In genomic region chr11:78600051-78600450, GRCm38 (mm10) we compare ENCODE assay signal across 13 mouse cellular contexts. TPM values are rescaled to one million over a fixed set of nuclear protein-coding genes. Genes with fewer than 3 reads are reported as not detected.
A peak's percentile ranks its signal among the peaks of the same experiment; 100 is the strongest.
DNase-seq lines count a peak whose midpoint lies in the region; ATAC-seq and TF ChIP-seq lines count a peak whose summit lies in the region.
"Had no signal": no experiment of that assay in that cellular context is flagged by ENCODE, and none has a peak within 500 bp of the region (broad histone marks: within the 10 kb centered on the region; RNA-seq: fewer than 3 reads in every experiment).

No protein-coding gene starts in this region.

- H3K9ac ChIP-seq in liver, postnatal 0 days (replicated peaks): no peak overlapping the region
- H3K9ac ChIP-seq in hindbrain, postnatal 0 days (replicated peaks; ENCODE audit: low read length): no peak overlapping the region
- H3K9ac ChIP-seq in forebrain, embryonic 14.5 days (ENCODE audit: low read length): no peak overlapping the region
- H3K9ac ChIP-seq: lung, embryonic 15.5 days had no signal

- H3K36me3 ChIP-seq in kidney, adult 2 months (ENCODE audit: control insufficient read depth, insufficient read depth, low read length): no peaks in the 10 kb centered on the region
- no peaks in the 10 kb centered on the region for H3K36me3 ChIP-seq in liver, postnatal 0 days (replicated peaks; ENCODE audit: insufficient read depth, low read length)
- H3K36me3 ChIP-seq in hindbrain, postnatal 0 days (ENCODE audit: insufficient read depth, low read length): no peaks in the 10 kb centered on the region
- peaks cover 26% of the 10 kb centered on the region for H3K36me3 ChIP-seq in midbrain, embryonic 10.5 days
- H3K36me3 ChIP-seq in forebrain, embryonic 14.5 days (ENCODE audit: control insufficient read depth, insufficient read depth, low read length): 0 out of 2 replicates have a peak, but pooled peaks cover 3% of the 10 kb centered on the region
- H3K36me3 ChIP-seq: lung, embryonic 15.5 days had no signal

- no peak for TF ChIP-seq POLR2A in kidney, adult 2 months (IDR thresholded peaks at IDR 0.05; ENCODE audit: low read depth, low read length)

- H3K9me3 ChIP-seq in liver, postnatal 0 days (ENCODE audit: low read length): no peaks in the 10 kb centered on the region
- no peaks in the 10 kb centered on the region for H3K9me3 ChIP-seq in hindbrain, postnatal 0 days (ENCODE audit: low read length)
- no peaks in the 10 kb centered on the region for H3K9me3 ChIP-seq in midbrain, embryonic 10.5 days (replicated peaks)
- no peaks in the 10 kb centered on the region for H3K9me3 ChIP-seq in forebrain, embryonic 14.5 days (replicated peaks; ENCODE audit: control insufficient read depth, low read length)
- H3K9me3 ChIP-seq: forebrain, embryonic 10.5 days; heart, embryonic 10.5 days; lung, embryonic 15.5 days had no signal

- no peaks in the 10 kb centered on the region for H3K27me3 ChIP-seq in kidney, adult 2 months (replicated peaks; ENCODE audit: control insufficient read depth, insufficient read depth, low read length)
- H3K27me3 ChIP-seq in liver, postnatal 0 days (ENCODE audit: insufficient read depth, low read length): no peaks in the 10 kb centered on the region
- H3K27me3 ChIP-seq in hindbrain, postnatal 0 days (ENCODE audit: insufficient read depth, low read length): no peaks in the 10 kb centered on the region
- no peaks in the 10 kb centered on the region for H3K27me3 ChIP-seq in midbrain, embryonic 10.5 days (ENCODE audit: low read depth, poor library complexity, severe bottlenecking)
- no peaks in the 10 kb centered on the region for H3K27me3 ChIP-seq in forebrain, embryonic 14.5 days (replicated peaks; ENCODE audit: control insufficient read depth, insufficient read depth, low read length)
- H3K27me3 ChIP-seq: lung, embryonic 15.5 days had no signal

- H3K4me1 ChIP-seq in kidney, adult 2 months (ENCODE audit: control insufficient read depth, insufficient read depth, low read length): peaks cover 4% of the 10 kb centered on the region; the same call in 1 of the 2 replicates
- H3K4me1 ChIP-seq in liver, postnatal 0 days (ENCODE audit: insufficient read depth): no peaks in the 10 kb centered on the region
- no peaks in the 10 kb centered on the region for H3K4me1 ChIP-seq in hindbrain, postnatal 0 days (ENCODE audit: insufficient read depth, low read length)
- peaks cover 7% of the 10 kb centered on the region for H3K4me1 ChIP-seq in midbrain, embryonic 10.5 days
- no peaks in the 10 kb centered on the region for H3K4me1 ChIP-seq in forebrain, embryonic 14.5 days (ENCODE audit: control insufficient read depth, insufficient read depth, low read length)

- no peak overlapping the region for H3K4me2 ChIP-seq in liver, postnatal 0 days (ENCODE audit: low read depth, low read length)
- no peak overlapping the region for H3K4me2 ChIP-seq in hindbrain, postnatal 0 days (ENCODE audit: low read depth, low read length)
- no peak overlapping the region for H3K4me2 ChIP-seq in forebrain, embryonic 14.5 days (ENCODE audit: low read length)
- H3K4me2 ChIP-seq: lung, embryonic 15.5 days had no signal

- H3K4me3 ChIP-seq in kidney, adult 2 months (ENCODE audit: insufficient read depth, low read depth, low read length): no peak overlapping the region
- no peak overlapping the region for H3K4me3 ChIP-seq in liver, postnatal 0 days (ENCODE audit: low read depth, low read length)
- no peak overlapping the region for H3K4me3 ChIP-seq in hindbrain, postnatal 0 days (ENCODE audit: low read length)
- no peak overlapping the region for H3K4me3 ChIP-seq in midbrain, embryonic 10.5 days
- no peak overlapping the region for H3K4me3 ChIP-seq in forebrain, embryonic 14.5 days (ENCODE audit: low read depth, low read length)
- H3K4me3 ChIP-seq: forebrain, embryonic 10.5 days; heart, embryonic 10.5 days; lung, embryonic 15.5 days had no signal

- WGBS in kidney, adult 2 months: 65% methylated on average over 4 of the region's 4 CpGs
- WGBS in liver, postnatal 0 days (ENCODE audit: insufficient replicate concordance): 38% methylated on average over 4 of the region's 4 CpGs
- 77% methylated on average over 4 of the region's 4 CpGs for WGBS in hindbrain, postnatal 0 days
- 87% methylated on average over 4 of the region's 4 CpGs for WGBS in midbrain, embryonic 10.5 days
- WGBS in forebrain, embryonic 14.5 days: 86% methylated on average over 4 of the region's 4 CpGs

- TF ChIP-seq CTCF in kidney, adult 2 months (conservative IDR thresholded peaks at IDR 0.05; ENCODE audit: insufficient read depth, insufficient read length, low read depth, low read length): no peak
- no peak for TF ChIP-seq CTCF in liver, postnatal 0 days (IDR thresholded peaks at IDR 0.05; ENCODE audit: low read depth)
- TF ChIP-seq CTCF in hindbrain, postnatal 0 days (IDR thresholded peaks at IDR 0.05; ENCODE audit: low read depth): no peak

- DNase-seq in kidney, adult 2 months: peak; percentile 43
- DNase-seq in kidney, postnatal 10 days: no peak
- DNase-seq in liver, postnatal 0 days: peak; percentile 26
- peak; percentile 72 for DNase-seq in naive thymus-derived CD4-positive, alpha-beta T cell, adult 2 months (ENCODE audit: low read depth)
- no peak for DNase-seq in hindbrain, postnatal 0 days (ENCODE audit: low spot score)
- no peak for DNase-seq in midbrain, embryonic 10.5 days (ENCODE audit: low spot score)
- DNase-seq in forebrain, embryonic 14.5 days (ENCODE audit: low spot score): no peak
- DNase-seq: layer of hippocampus, postnatal 36 days had no signal

- ATAC-seq in CD4-positive, CD25-positive, alpha-beta regulatory T cell, adult 4 months: peak; percentile 88
- ATAC-seq in liver, postnatal 0 days: peak; percentile 38; the same call in 1 of the 2 replicates
- ATAC-seq in hindbrain, postnatal 0 days: no peak
- ATAC-seq in forebrain, embryonic 14.5 days: no peak
- ATAC-seq: hindbrain, embryonic 16.5 days had no signal

- H3K27ac ChIP-seq in kidney, adult 2 months (ENCODE audit: insufficient read depth, low read depth, low read length): no peak overlapping the region
- 0 out of 2 replicates have a peak overlapping the region, but pooled peaks have one; percentile 24 for H3K27ac ChIP-seq in liver, postnatal 0 days (ENCODE audit: low read depth)
- H3K27ac ChIP-seq in hindbrain, postnatal 0 days: no peak overlapping the region
- no peak overlapping the region for H3K27ac ChIP-seq in midbrain, embryonic 10.5 days (replicated peaks)
- no peak overlapping the region for H3K27ac ChIP-seq in forebrain, embryonic 14.5 days (ENCODE audit: low read depth, low read length)
- H3K27ac ChIP-seq: forebrain, embryonic 10.5 days; heart, embryonic 10.5 days had no signal

- TF ChIP-seq EP300 in liver, postnatal 0 days (IDR thresholded peaks at IDR 0.05; ENCODE audit: low read depth): no peak

RNA-seq across cellular contexts. Expression of gene Tmem97, which starts 49.5 kb away (rescaled TPM):
- 34.4 and 41.9 TPM in 2 replicates for polyA plus RNA-seq in kidney, adult 2 months (2012; rRNA removed)
- 10 to 100 TPM; 17.4 to 21.3 TPM for polyA plus RNA-seq in CD4-positive, CD25-positive, alpha-beta regulatory T cell, adult 4 months (2017; shearing (Covaris generic))
- polyA plus RNA-seq in liver, postnatal 0 days (2015; fragmentation: Nextera tagmentation; extraction: Ambion mirVana): 79.2 and 81.5 TPM in 2 replicates
- total RNA-seq in hindbrain, postnatal 0 days (2014; rRNA removed): 39.0 and 44.5 TPM in 2 replicates
- polyA plus RNA-seq in hindbrain, postnatal 0 days (2015; fragmentation: Nextera tagmentation; extraction: Ambion mirVana): 42.8 and 43.5 TPM in 2 replicates
- 91.6 and 110 TPM in 2 replicates for polyA plus RNA-seq in midbrain, embryonic 10.5 days (2016; fragmentation: Nextera tagmentation; extraction: Ambion mirVana)
- 40.0 and 48.5 TPM in 2 replicates for polyA plus RNA-seq in forebrain, embryonic 14.5 days (2014; fragmentation: Nextera tagmentation; extraction: Ambion mirVana)

Comparison
In these comparisons a context has a peak if more than half of its experiments do, and no peak if none do; other contexts are left out.
1. DNase-seq: peak in kidney, adult 2 months (single experiment), liver, postnatal 0 days (single experiment) and naive thymus-derived CD4-positive, alpha-beta T cell, adult 2 months (single experiment); none in kidney, postnatal 10 days (single experiment), hindbrain, postnatal 0 days (single experiment), midbrain, embryonic 10.5 days (single experiment) and forebrain, embryonic 14.5 days (single experiment).
2. ATAC-seq: peak in CD4-positive, CD25-positive, alpha-beta regulatory T cell, adult 4 months (single experiment) and liver, postnatal 0 days (single experiment); none in hindbrain, postnatal 0 days (single experiment) and forebrain, embryonic 14.5 days (single experiment).